Mouse (Mus musculus) Muller cell, postnatal 12 days (primary cell): ENCODE results near the gene Srsf1.
A peak's percentile ranks its signal among the peaks of the same experiment; 100 is the strongest.
"Not testable (repeated sequence)": the region's sequence is repeated elsewhere in the genome, so short reads cannot be mapped to it uniquely, and the experiment has no call there.

ENCODE experiments used
- DNase-seq: peaks from one replicate; pipeline ENCODE4 v3.0.0-alpha.2; 2015; ENCODE audit errors: inconsistent ontology term

Gene Srsf1

GRCm38 (mm10) chr11:88039066-88039465, 8.1 kb upstream of the Srsf1 start:
- no peak for DNase-seq

- no peak for DNase-seq
Measured at GRCm38 (mm10) chr11:88044314-88044713, 2.9 kb upstream of the Srsf1 start.

GRCm38 (mm10) chr11:88045159-88045558, 2.0 kb upstream of the Srsf1 start:
- DNase-seq, result not testable (repeated sequence)

- no peak for DNase-seq
Measured at GRCm38 (mm10) chr11:88045878-88046277, 1.3 kb upstream of the Srsf1 start.

GRCm38 (mm10) chr11:88046323-88046937, 743 bp upstream of the Srsf1 start:
- no peak for DNase-seq

- peak; percentile 71 for DNase-seq
Measured at GRCm38 (mm10) chr11:88047871-88048531, 828 bp downstream of the Srsf1 start.

- no peak for DNase-seq
Measured at GRCm38 (mm10) chr11:88048961-88049670, 1.9 kb downstream of the Srsf1 start.

GRCm38 (mm10) chr11:88049732-88050131, 2.6 kb downstream of the Srsf1 start:
- DNase-seq, result no peak

GRCm38 (mm10) chr11:88052638-88053037, 5.5 kb downstream of the Srsf1 start:
- no peak for DNase-seq

- no peak for DNase-seq
Measured at GRCm38 (mm10) chr11:88053821-88054220, 6.6 kb downstream of the Srsf1 start.

- peak; percentile 28 for DNase-seq
Measured at GRCm38 (mm10) chr11:88054589-88054988, 7.4 kb downstream of the Srsf1 start.

GRCm38 (mm10) chr11:88055777-88056176, 8.6 kb downstream of the Srsf1 start:
- DNase-seq, result no peak

- DNase-seq, result no peak
Measured at GRCm38 (mm10) chr11:88057788-88058187, 10.6 kb downstream of the Srsf1 start.

- peak; percentile 52 for DNase-seq
Measured at GRCm38 (mm10) chr11:88059141-88059540, 12.0 kb downstream of the Srsf1 start.

- DNase-seq, result no peak
Measured at GRCm38 (mm10) chr11:88061892-88062625, 14.9 kb downstream of the Srsf1 start.

- no peak for DNase-seq
Measured at GRCm38 (mm10) chr11:88065732-88066131, 18.6 kb downstream of the Srsf1 start.

- no peak for DNase-seq
Measured at GRCm38 (mm10) chr11:88067191-88067585, 20.0 kb downstream of the Srsf1 start.

- DNase-seq, result peak; percentile 80
Measured at GRCm38 (mm10) chr11:88067586-88068410, 20.6 kb downstream of the Srsf1 start, which contains the start of gene Vezf1. TSS of gene Vezf1 (plus strand) at chr11:88068279.

GRCm38 (mm10) chr11:88068411-88069245, 21.5 kb downstream of the Srsf1 start:
- DNase-seq, result peak; percentile 84

- no peak for DNase-seq
Measured at GRCm38 (mm10) chr11:88069246-88069570, 22.0 kb downstream of the Srsf1 start.
